Mouse (Mus musculus): Measurements from ENCODE around the gene Muc1. TPM values are rescaled to one million over a fixed set of nuclear protein-coding genes. Genes with fewer than 3 reads are reported as not detected.

Gene Muc1
- polyA plus RNA-seq, 1 experiment: 0.75 TPM

- H3K4me3 ChIP-seq (ENCODE audit: insufficient read depth, low read depth, low read length): no peak overlapping the region
- H3K4me1 ChIP-seq (ENCODE audit: control insufficient read depth, insufficient read depth, insufficient read length, low read length): no peaks in the 10 kb centered on the region
- H3K27ac ChIP-seq (replicated peaks; ENCODE audit: low read depth, low read length): no peak overlapping the region
Measured at GRCm38 (mm10) chr3:89219546-89219945, 9.3 kb upstream of the Muc1 start.

GRCm38 (mm10) chr3:89221167-89221566 lies 7.7 kb upstream of the Muc1 start:
- H3K4me1 ChIP-seq (ENCODE audit: control insufficient read depth, insufficient read depth, insufficient read length, low read length): no peaks in the 10 kb centered on the region
- no peak overlapping the region for H3K4me3 ChIP-seq (ENCODE audit: insufficient read depth, low read depth, low read length)
- H3K27ac ChIP-seq (replicated peaks; ENCODE audit: low read depth, low read length): no peak overlapping the region

- 0 out of 2 replicates have a peak, but pooled peaks cover 3% of the 10 kb centered on the region for H3K4me1 ChIP-seq (ENCODE audit: control insufficient read depth, insufficient read depth, insufficient read length, low read length)
- no peak overlapping the region for H3K4me3 ChIP-seq (ENCODE audit: insufficient read depth, low read depth, low read length)
- no peak overlapping the region for H3K27ac ChIP-seq (replicated peaks; ENCODE audit: low read depth, low read length)
Measured at GRCm38 (mm10) chr3:89224796-89225195, 4.1 kb upstream of the Muc1 start.

GRCm38 (mm10) chr3:89225321-89225815 lies 3.5 kb upstream of the Muc1 start:
- 0 out of 2 replicates have a peak, but pooled peaks cover 3% of the 10 kb centered on the region for H3K4me1 ChIP-seq (ENCODE audit: control insufficient read depth, insufficient read depth, insufficient read length, low read length)
- no peak overlapping the region for H3K4me3 ChIP-seq (ENCODE audit: insufficient read depth, low read depth, low read length)
- no peak overlapping the region for H3K27ac ChIP-seq (replicated peaks; ENCODE audit: low read depth, low read length)

- H3K4me3 ChIP-seq (ENCODE audit: insufficient read depth, low read depth, low read length): no peak overlapping the region
- 0 out of 2 replicates have a peak, but pooled peaks cover 3% of the 10 kb centered on the region for H3K4me1 ChIP-seq (ENCODE audit: control insufficient read depth, insufficient read depth, insufficient read length, low read length)
- H3K27ac ChIP-seq (replicated peaks; ENCODE audit: low read depth, low read length): no peak overlapping the region
Measured at GRCm38 (mm10) chr3:89225918-89226317, 2.9 kb upstream of the Muc1 start.

GRCm38 (mm10) chr3:89226361-89226760 lies 2.5 kb upstream of the Muc1 start:
- no peak overlapping the region for H3K27ac ChIP-seq (replicated peaks; ENCODE audit: low read depth, low read length)
- H3K4me1 ChIP-seq (ENCODE audit: control insufficient read depth, insufficient read depth, insufficient read length, low read length): 0 out of 2 replicates have a peak, but pooled peaks cover 3% of the 10 kb centered on the region
- H3K4me3 ChIP-seq (ENCODE audit: insufficient read depth, low read depth, low read length): no peak overlapping the region

- Histone ChIP-seq H3K4me1 (ENCODE audit: control insufficient read depth, insufficient read depth, insufficient read length, low read length) (0 out of 2 replicates have a peak, but pooled peaks cover 3% of the 10 kb centered on the region), H3K27ac (replicated peaks; ENCODE audit: low read depth, low read length) (0 out of 2 replicates have a peak within 1 kb of the TSS, but pooled peaks have one; percentile 4), H3K4me3 (ENCODE audit: insufficient read depth, low read depth, low read length) (peak within 1 kb of the TSS; percentile 48)
Measured at GRCm38 (mm10) chr3:89226900-89227299, 2.0 kb upstream of the Muc1 start, which contains the start of gene Mtx1. Mtx1 (minus strand) TSS chr3:89227088.

GRCm38 (mm10) chr3:89227307-89228179 lies 1.3 kb upstream of the Muc1 start:
- 0 out of 2 replicates have a peak, but pooled peaks cover 3% of the 10 kb centered on the region for H3K4me1 ChIP-seq (ENCODE audit: control insufficient read depth, insufficient read depth, insufficient read length, low read length)
- 0 out of 2 replicates have a peak overlapping the region, but pooled peaks have one; percentile 4 for H3K27ac ChIP-seq (replicated peaks; ENCODE audit: low read depth, low read length)
- peak overlapping the region; percentile 48 for H3K4me3 ChIP-seq (ENCODE audit: insufficient read depth, low read depth, low read length)

GRCm38 (mm10) chr3:89228180-89228549 lies 692 bp upstream of the Muc1 start:
- H3K27ac ChIP-seq (replicated peaks; ENCODE audit: low read depth, low read length): peak overlapping the region; percentile 73
- 0 out of 2 replicates have a peak, but pooled peaks cover 3% of the 10 kb centered on the region for H3K4me1 ChIP-seq (ENCODE audit: control insufficient read depth, insufficient read depth, insufficient read length, low read length)
- H3K4me3 ChIP-seq (ENCODE audit: insufficient read depth, low read depth, low read length): peak overlapping the region; percentile 77

- H3K4me3 ChIP-seq (ENCODE audit: insufficient read depth, low read depth, low read length): no peak overlapping the region
- H3K27ac ChIP-seq (replicated peaks; ENCODE audit: low read depth, low read length): no peak overlapping the region
- H3K4me1 ChIP-seq (ENCODE audit: control insufficient read depth, insufficient read depth, insufficient read length, low read length): 0 out of 2 replicates have a peak, but pooled peaks cover 3% of the 10 kb centered on the region
Measured at GRCm38 (mm10) chr3:89229276-89229675, 419 bp downstream of the Muc1 start.

GRCm38 (mm10) chr3:89230561-89230960 lies 1.7 kb downstream of the Muc1 start:
- no peak overlapping the region for H3K4me3 ChIP-seq (ENCODE audit: insufficient read depth, low read depth, low read length)
- H3K4me1 ChIP-seq (ENCODE audit: control insufficient read depth, insufficient read depth, insufficient read length, low read length): 0 out of 2 replicates have a peak, but pooled peaks cover 3% of the 10 kb centered on the region
- no peak overlapping the region for H3K27ac ChIP-seq (replicated peaks; ENCODE audit: low read depth, low read length)

GRCm38 (mm10) chr3:89231345-89231744 lies 2.5 kb downstream of the Muc1 start:
- H3K4me3 ChIP-seq (ENCODE audit: insufficient read depth, low read depth, low read length): no peak overlapping the region
- no peak overlapping the region for H3K27ac ChIP-seq (replicated peaks; ENCODE audit: low read depth, low read length)
- H3K4me1 ChIP-seq (ENCODE audit: control insufficient read depth, insufficient read depth, insufficient read length, low read length): 0 out of 2 replicates have a peak, but pooled peaks cover 3% of the 10 kb centered on the region

GRCm38 (mm10) chr3:89231772-89232275 lies 3.0 kb downstream of the Muc1 start:
- H3K4me3 ChIP-seq (ENCODE audit: insufficient read depth, low read depth, low read length): no peak overlapping the region

GRCm38 (mm10) chr3:89232614-89233013 lies 3.8 kb downstream of the Muc1 start:
- H3K27ac ChIP-seq (replicated peaks; ENCODE audit: low read depth, low read length): no peak overlapping the region
- H3K4me1 ChIP-seq (ENCODE audit: control insufficient read depth, insufficient read depth, insufficient read length, low read length): 0 out of 2 replicates have a peak, but pooled peaks cover under 1% of the 10 kb centered on the region
- no peak overlapping the region for H3K4me3 ChIP-seq (ENCODE audit: insufficient read depth, low read depth, low read length)

More at GRCm38 (mm10) chr3:89231772-89232275, 3.0 kb downstream of the Muc1 start:
- Histone ChIP-seq H3K27ac (replicated peaks; ENCODE audit: low read depth, low read length) (no peak overlapping the region), H3K4me1 (ENCODE audit: control insufficient read depth, insufficient read depth, insufficient read length, low read length) (0 out of 2 replicates have a peak, but pooled peaks cover 3% of the 10 kb centered on the region)

GRCm38 (mm10) chr3:89233562-89234110 lies 4.8 kb downstream of the Muc1 start:
- Histone ChIP-seq H3K4me3 (ENCODE audit: insufficient read depth, low read depth, low read length) (no peak overlapping the region), H3K4me1 (ENCODE audit: control insufficient read depth, insufficient read depth, insufficient read length, low read length) (no peaks in the 10 kb centered on the region), H3K27ac (replicated peaks; ENCODE audit: low read depth, low read length) (no peak overlapping the region)
